Mouse (Mus musculus): Measurements from ENCODE around the gene Pfkm. TPM values are rescaled to one million over a fixed set of nuclear protein-coding genes. Genes with fewer than 3 reads are reported as not detected.

Pfkm gene
- total and polyA plus RNA-seq, 3 experiments = 23.5 to 37.9 (median 29.6) TPM

DNA sequence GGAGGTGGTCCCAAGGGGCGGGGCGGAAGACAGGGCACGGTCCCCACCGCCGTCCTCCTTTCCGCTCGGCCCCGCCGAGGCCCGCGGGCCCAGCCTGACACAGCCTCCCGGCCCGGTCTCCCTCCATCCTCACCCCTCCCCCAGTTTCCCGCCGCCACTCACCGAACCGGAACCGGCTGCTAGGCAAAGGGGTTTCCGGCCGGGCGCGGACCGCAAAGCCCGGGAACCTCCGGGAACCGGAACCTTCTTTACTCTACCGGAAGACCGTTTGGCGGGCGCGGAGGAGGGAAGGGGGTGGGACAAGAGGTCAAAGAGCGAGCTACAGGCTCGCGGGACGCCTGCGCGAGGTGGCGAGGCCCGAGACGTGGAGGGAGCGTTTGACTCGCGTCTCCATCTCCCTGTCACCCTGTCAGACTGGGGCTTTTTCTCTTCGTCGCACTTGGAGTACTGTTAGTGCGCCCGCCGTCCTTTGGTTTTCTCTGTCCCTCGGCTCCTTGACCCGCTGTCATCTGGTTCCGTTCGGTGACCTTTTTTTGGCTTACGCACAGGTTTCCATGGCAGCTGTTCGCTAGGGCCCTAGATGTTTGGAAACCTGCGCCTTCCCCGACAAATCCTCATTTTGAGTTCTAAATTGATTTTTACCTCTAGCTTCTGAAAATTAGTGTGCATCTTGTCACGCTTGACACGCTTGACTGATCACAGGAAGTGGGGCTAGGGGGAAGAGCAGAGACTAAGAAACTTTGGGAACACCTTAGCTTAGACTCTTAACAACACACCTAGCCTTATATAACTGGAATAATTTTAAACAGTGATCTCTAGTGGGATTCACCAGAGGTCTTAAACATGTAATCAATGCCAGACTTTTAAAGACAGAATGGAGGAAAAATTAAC is 977 bp downstream of the Pfkm start, which contains the start of gene Senp1 (continued):
- no peak for TF ChIP-seq CHD1 (IDR thresholded peaks at IDR 0.05; ENCODE audit: low read depth, low read length)
- TF ChIP-seq JUN (IDR thresholded peaks at IDR 0.05; ENCODE audit: insufficient read depth, low read depth, low read length) = no peak
- TF ChIP-seq SMC3 (IDR thresholded peaks at IDR 0.05; ENCODE audit: low read depth, low read length) = peak; percentile 4; the same call in 1 of the 2 replicates
- TF ChIP-seq TCF12 (IDR thresholded peaks at IDR 0.05; ENCODE audit: low read depth, low read length) = peak; percentile 78
- no peak for TF ChIP-seq USF2 (conservative IDR thresholded peaks at IDR 0.05; ENCODE audit: low read depth, low read length)
- peak; percentile 61 for TF ChIP-seq ETS1 (conservative IDR thresholded peaks at IDR 0.05; ENCODE audit: low read depth, low read length)
- 0 out of 2 replicates have a peak, but pooled peaks have one; percentile 31 for TF ChIP-seq EP300 (IDR thresholded peaks at IDR 0.05; ENCODE audit: low read length)
- peak; percentile 88 for TF ChIP-seq HCFC1 (IDR thresholded peaks at IDR 0.05; ENCODE audit: low read depth, low read length)
- peak; percentile 93 for TF ChIP-seq CHD2 (IDR thresholded peaks at IDR 0.05; ENCODE audit: low read length)
- TF ChIP-seq PAX5 (IDR thresholded peaks at IDR 0.05; ENCODE audit: low read length) = no peak
- peak; percentile 80; the same call in 1 of the 2 replicates for TF ChIP-seq TBP (conservative IDR thresholded peaks at IDR 0.05; ENCODE audit: low read depth, low read length)
- peak; percentile 58; the same call in 1 of the 2 replicates for TF ChIP-seq ZMIZ1 (IDR thresholded peaks at IDR 0.05; ENCODE audit: low read depth, low read length)
- TF ChIP-seq KAT2A (IDR thresholded peaks at IDR 0.05; ENCODE audit: insufficient replicate concordance, low read length) = peak; percentile 88
- TF ChIP-seq JUND (conservative IDR thresholded peaks at IDR 0.05; ENCODE audit: low read depth, low read length) = 0 out of 2 replicates have a peak, but pooled peaks have one; percentile 18
- TF ChIP-seq IRF4 (IDR thresholded peaks at IDR 0.05; ENCODE audit: low read depth, low read length) = peak; percentile 82
- TF ChIP-seq RAD21 (IDR thresholded peaks at IDR 0.05; ENCODE audit: low read depth, low read length) = no peak
- 0 out of 2 replicates have a peak, but pooled peaks have one; percentile 11 for TF ChIP-seq MXI1 (IDR thresholded peaks at IDR 0.05; ENCODE audit: low read depth, low read length)
- TF ChIP-seq RCOR1 (conservative IDR thresholded peaks at IDR 0.05; ENCODE audit: low read depth, low read length) = peak; percentile 72

DNA sequence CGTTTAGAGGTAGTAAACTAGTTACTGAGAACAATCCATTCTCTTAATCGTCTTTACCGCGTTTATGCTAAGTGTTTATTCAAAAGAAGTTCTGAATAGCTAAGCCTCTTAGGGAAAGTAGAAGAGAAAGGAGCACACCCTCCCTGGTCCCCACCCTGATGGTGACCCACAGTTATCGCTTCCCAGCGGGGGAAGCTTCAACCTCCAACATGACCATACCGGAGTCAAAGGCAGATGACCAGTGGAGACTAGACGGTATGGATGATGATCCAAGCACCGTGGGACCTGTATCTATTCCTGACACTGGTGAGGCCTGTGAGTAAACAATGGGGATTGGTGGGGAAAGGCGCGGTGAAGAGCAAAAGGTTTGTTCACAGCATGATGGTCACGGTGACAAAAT is 2.5 kb downstream of the Pfkm start:
- Histone ChIP-seq H3K4me2 (ENCODE audit: insufficient read depth, low read depth, poor library complexity, severe bottlenecking) (no peak overlapping the region), H3K79me2 (replicated peaks; ENCODE audit: control insufficient read depth, extremely low read depth, insufficient read depth, poor library complexity, severe bottlenecking) (peaks cover 26% of the 10 kb centered on the region), H3K4me1 (ENCODE audit: control insufficient read depth in 1 of 2, insufficient read depth in 2 of 2) (peaks cover 2 to 26% of the 10 kb centered on the region in 2 experiments; a peak in 3 of 4 replicates), H3K4me3 (replicated peaks in 1 of 3; ENCODE audit: low read depth in 2 of 3, low read length in 2 of 3, poor library complexity in 1 of 3) (no peak overlapping the region), H3K9me3 (replicated peaks; ENCODE audit: low read length) (peaks cover 2% of the 10 kb centered on the region), H3K27ac (ENCODE audit: insufficient read depth, low read depth) (no peak overlapping the region), H3K36me3 (replicated peaks in 1 of 2; ENCODE audit: control insufficient read depth in 1 of 2, insufficient read depth in 1 of 2, low read length in 1 of 2) (peaks cover 0 to 8% of the 10 kb centered on the region in 2 experiments), H3K9ac (ENCODE audit: insufficient read depth, low read depth) (no peak overlapping the region), H3K27me3 (replicated peaks) (no peaks in the 10 kb centered on the region)
- no peak for TF ChIP-seq JUN (IDR thresholded peaks at IDR 0.05; ENCODE audit: insufficient read depth, low read depth, low read length)
- no peak for TF ChIP-seq ELF1 (IDR thresholded peaks at IDR 0.05; ENCODE audit: low read depth, low read length)
- TF ChIP-seq POLR2A (IDR thresholded peaks at IDR 0.05; ENCODE audit: low read depth, low read length) = no peak
- TF ChIP-seq ETS1 (conservative IDR thresholded peaks at IDR 0.05; ENCODE audit: low read depth, low read length) = no peak
- no peak for DNase-seq (ENCODE audit: extremely low read depth)
- in situ Hi-C loops (cut with MboI; ENCODE audit: low pct_ligation_motif_present, low pct_unique_long_range_greater_than_20kb, low sequenced_read_pairs) = loop anchor here (5.0 kb wide), 1 partner anchor 57 kb away; no protein-coding TSS in a partner anchor
- dilution Hi-C loops (cut with MboI; ENCODE audit: extremely low pct_ligation_motif_present, extremely low pct_unique_long_range_greater_than_20kb, low sequenced_read_pairs) = no loop called here

Data from CH12.LX (cell line).